ENCODE assay signal across 16 mouse cellular contexts in genomic region chr11:14183258-14183968, GRCm38 (mm10).
A peak's percentile ranks its signal among the peaks of the same experiment; 100 is the strongest.
DNase-seq lines count a peak whose midpoint lies in the region; ATAC-seq and TF ChIP-seq lines count a peak whose summit lies in the region.
"Had no signal": no experiment of that assay in that cellular context is flagged by ENCODE, and none has a peak within 500 bp of the region (broad histone marks: within the 10 kb centered on the region; RNA-seq: fewer than 3 reads in every experiment).

No protein-coding gene starts in this region.

- H3K27ac ChIP-seq in forebrain, embryonic 14.5 days (ENCODE audit: low read depth, low read length): no peak overlapping the region
- no peak overlapping the region for H3K27ac ChIP-seq in forebrain, postnatal 0 days (ENCODE audit: low read depth, low read length)
- no peak overlapping the region for H3K27ac ChIP-seq in kidney, embryonic 16.5 days (ENCODE audit: low read length)
- H3K27ac ChIP-seq in kidney, embryonic 14.5 days (ENCODE audit: low read depth, low read length): no peak overlapping the region
- H3K27ac ChIP-seq in intestine, embryonic 15.5 days: no peak overlapping the region
- no peak overlapping the region for H3K27ac ChIP-seq in liver, embryonic 13.5 days
- H3K27ac ChIP-seq: hindbrain, embryonic 15.5 days; limb, embryonic 13.5 days had no signal

- H3K4me1 ChIP-seq in forebrain, embryonic 14.5 days (ENCODE audit: control insufficient read depth, insufficient read depth, low read length): 0 out of 2 replicates have a peak, but pooled peaks cover 3% of the 10 kb centered on the region
- H3K4me1 ChIP-seq in forebrain, postnatal 0 days (ENCODE audit: insufficient read depth): 0 out of 2 replicates have a peak, but pooled peaks cover 5% of the 10 kb centered on the region
- H3K4me1 ChIP-seq in kidney, embryonic 16.5 days (ENCODE audit: insufficient read depth, low read length): no peaks in the 10 kb centered on the region
- H3K4me1 ChIP-seq in kidney, embryonic 14.5 days (ENCODE audit: control insufficient read depth, insufficient read depth, low read length): no peaks in the 10 kb centered on the region
- H3K4me1 ChIP-seq in intestine, embryonic 15.5 days (replicated peaks): no peaks in the 10 kb centered on the region
- no peaks in the 10 kb centered on the region for H3K4me1 ChIP-seq in liver, embryonic 13.5 days (replicated peaks)
- H3K4me1 ChIP-seq: limb, embryonic 13.5 days had no signal

- no peaks in the 10 kb centered on the region for H3K27me3 ChIP-seq in forebrain, embryonic 14.5 days (replicated peaks; ENCODE audit: control insufficient read depth, insufficient read depth, low read length)
- no peaks in the 10 kb centered on the region for H3K27me3 ChIP-seq in forebrain, postnatal 0 days (ENCODE audit: insufficient read depth, low read length)
- no peaks in the 10 kb centered on the region for H3K27me3 ChIP-seq in kidney, embryonic 16.5 days (ENCODE audit: insufficient read depth, low read length)
- no peaks in the 10 kb centered on the region for H3K27me3 ChIP-seq in kidney, embryonic 14.5 days (ENCODE audit: control insufficient read depth, insufficient read depth, low read length)
- H3K27me3 ChIP-seq in intestine, embryonic 15.5 days (replicated peaks): no peaks in the 10 kb centered on the region
- H3K27me3 ChIP-seq in liver, embryonic 13.5 days: no peaks in the 10 kb centered on the region
- H3K27me3 ChIP-seq: hindbrain, embryonic 15.5 days; limb, embryonic 13.5 days had no signal

- no peaks in the 10 kb centered on the region for H3K36me3 ChIP-seq in forebrain, embryonic 14.5 days (ENCODE audit: control insufficient read depth, insufficient read depth, low read length)
- no peaks in the 10 kb centered on the region for H3K36me3 ChIP-seq in forebrain, postnatal 0 days (ENCODE audit: insufficient read depth)
- H3K36me3 ChIP-seq in kidney, embryonic 16.5 days (ENCODE audit: insufficient read depth, low read length): no peaks in the 10 kb centered on the region
- H3K36me3 ChIP-seq in kidney, embryonic 14.5 days (ENCODE audit: control insufficient read depth, insufficient read depth, low read length): no peaks in the 10 kb centered on the region
- H3K36me3 ChIP-seq in intestine, embryonic 15.5 days: no peaks in the 10 kb centered on the region
- no peaks in the 10 kb centered on the region for H3K36me3 ChIP-seq in liver, embryonic 13.5 days
- H3K36me3 ChIP-seq: G1E; hindbrain, embryonic 15.5 days; limb, embryonic 13.5 days had no signal

- H3K9me3 ChIP-seq in forebrain, embryonic 14.5 days (replicated peaks; ENCODE audit: control insufficient read depth, low read length): no peaks in the 10 kb centered on the region
- H3K9me3 ChIP-seq in forebrain, postnatal 0 days (ENCODE audit: low read length): no peaks in the 10 kb centered on the region
- H3K9me3 ChIP-seq in kidney, embryonic 16.5 days (ENCODE audit: low read length): no peaks in the 10 kb centered on the region
- no peaks in the 10 kb centered on the region for H3K9me3 ChIP-seq in kidney, embryonic 14.5 days (ENCODE audit: control insufficient read depth, low read length)
- no peaks in the 10 kb centered on the region for H3K9me3 ChIP-seq in intestine, embryonic 15.5 days
- H3K9me3 ChIP-seq in liver, embryonic 13.5 days (replicated peaks): no peaks in the 10 kb centered on the region
- H3K9me3 ChIP-seq: G1E; hindbrain, embryonic 15.5 days; limb, embryonic 13.5 days had no signal

- no peak for DNase-seq in forebrain, embryonic 14.5 days (ENCODE audit: low spot score)
- no peak for DNase-seq in forebrain, postnatal 0 days
- DNase-seq in liver, embryonic 13.5 days: no peak
- DNase-seq in cerebellum, adult 11 months: no peak
- DNase-seq: cerebellum, adult 9-10 months; lung, postnatal 4 days; right cerebral cortex, adult 18-20 months; thymus, postnatal 4 days had no signal

- ATAC-seq in forebrain, embryonic 14.5 days: peak; percentile 21; the same call in 1 of the 2 replicates
- no peak for ATAC-seq in forebrain, postnatal 0 days
- ATAC-seq in kidney, embryonic 16.5 days (ENCODE audit: low FRiP score, low TSS enrichment): peak; percentile 77; the same call in 1 of the 2 replicates
- no peak for ATAC-seq in kidney, embryonic 14.5 days (ENCODE audit: low FRiP score, low TSS enrichment)
- peak; percentile 94 for ATAC-seq in intestine, embryonic 15.5 days
- ATAC-seq in liver, embryonic 13.5 days (ENCODE audit: low read depth): peak; percentile 80

- H3K9ac ChIP-seq in forebrain, embryonic 14.5 days (ENCODE audit: low read length): no peak overlapping the region
- no peak overlapping the region for H3K9ac ChIP-seq in forebrain, postnatal 0 days
- H3K9ac ChIP-seq in kidney, embryonic 16.5 days (replicated peaks; ENCODE audit: low read length): no peak overlapping the region
- no peak overlapping the region for H3K9ac ChIP-seq in kidney, embryonic 14.5 days (ENCODE audit: low read depth, low read length)
- H3K9ac ChIP-seq in intestine, embryonic 15.5 days: no peak overlapping the region
- no peak overlapping the region for H3K9ac ChIP-seq in liver, embryonic 13.5 days
- H3K9ac ChIP-seq: hindbrain, embryonic 15.5 days; limb, embryonic 13.5 days had no signal

- TF ChIP-seq CTCF in forebrain, postnatal 0 days (IDR thresholded peaks at IDR 0.05; ENCODE audit: low read depth): no peak

- H3K4me3 ChIP-seq in forebrain, embryonic 14.5 days (ENCODE audit: low read depth, low read length): no peak overlapping the region
- no peak overlapping the region for H3K4me3 ChIP-seq in forebrain, postnatal 0 days (ENCODE audit: low read depth, low read length)
- no peak overlapping the region for H3K4me3 ChIP-seq in kidney, embryonic 16.5 days (ENCODE audit: low read length)
- no peak overlapping the region for H3K4me3 ChIP-seq in kidney, embryonic 14.5 days (ENCODE audit: low read length)
- no peak overlapping the region for H3K4me3 ChIP-seq in intestine, embryonic 15.5 days (replicated peaks)
- no peak overlapping the region for H3K4me3 ChIP-seq in liver, embryonic 13.5 days (replicated peaks)
- H3K4me3 ChIP-seq: erythroblast, embryonic 14.5 days; hindbrain, embryonic 15.5 days; layer of hippocampus, adult 2 months; limb, embryonic 13.5 days had no signal

- H3K4me2 ChIP-seq in forebrain, embryonic 14.5 days (ENCODE audit: low read length): no peak overlapping the region
- no peak overlapping the region for H3K4me2 ChIP-seq in forebrain, postnatal 0 days (ENCODE audit: low read depth)
- no peak overlapping the region for H3K4me2 ChIP-seq in kidney, embryonic 16.5 days (replicated peaks; ENCODE audit: low read depth, low read length)
- H3K4me2 ChIP-seq in kidney, embryonic 14.5 days (replicated peaks; ENCODE audit: low read depth, low read length): no peak overlapping the region
- no peak overlapping the region for H3K4me2 ChIP-seq in intestine, embryonic 15.5 days (replicated peaks)
- no peak overlapping the region for H3K4me2 ChIP-seq in liver, embryonic 13.5 days
- H3K4me2 ChIP-seq: hindbrain, embryonic 15.5 days; limb, embryonic 13.5 days had no signal

- 37% methylated on average over 1 of the region's 1 CpGs for WGBS in forebrain, embryonic 14.5 days
- 21% methylated on average over 1 of the region's 1 CpGs for WGBS in forebrain, postnatal 0 days
- WGBS in kidney, embryonic 16.5 days: 78% methylated on average over 1 of the region's 1 CpGs
- 74% methylated on average over 1 of the region's 1 CpGs for WGBS in kidney, embryonic 14.5 days
- WGBS in intestine, embryonic 15.5 days: 41% methylated on average over 1 of the region's 1 CpGs
- WGBS in liver, embryonic 13.5 days (ENCODE audit: insufficient replicate concordance): 53% methylated on average over 1 of the region's 1 CpGs

Comparison
In these comparisons a context has a peak if more than half of its experiments do, and no peak if none do; other contexts are left out.
1. ATAC-seq: peak in forebrain, embryonic 14.5 days (single experiment), kidney, embryonic 16.5 days (single experiment), intestine, embryonic 15.5 days (single experiment) and liver, embryonic 13.5 days (single experiment); none in forebrain, postnatal 0 days (single experiment) and kidney, embryonic 14.5 days (single experiment).